Mouse (Mus musculus): ENCODE measurements around the gene Defa34. TPM values are rescaled to one million over a fixed set of nuclear protein-coding genes. Genes with fewer than 3 reads are reported as not detected.
"Not testable (repeated sequence)": the region's sequence is repeated elsewhere in the genome, so short reads cannot be mapped to it uniquely, and the experiment has no call there.

The Defa34 gene
- total RNA-seq (2018; cell fraction: chromatin; rRNA removed) = not detected
- total RNA-seq (2018; cell fraction: cytosol; rRNA removed) = not detected
- not detected for total RNA-seq (2018; cell fraction: nucleus; rRNA removed)
- polyA plus RNA-seq (2018) = not detected in 3 replicates

GRCm38 (mm10) chr8:21665497-21665896, at the start of gene Defa34:
Defa34 (plus strand) TSS chr8:21665797.
- WGBS (ENCODE audit: missing documents) = no CpG with 5 or more reads among the region's 1 CpGs
- not testable (repeated sequence) for H3K36me3 ChIP-seq (ENCODE audit: inconsistent target); H3K4me3 ChIP-seq (ENCODE audit: inconsistent target); H3K27ac ChIP-seq; H3K79me2 ChIP-seq (ENCODE audit: inconsistent target)

GRCm38 (mm10) chr8:21617883-21618282, 47.7 kb upstream of the Defa34 start, which contains the start of gene Defa26:
Defa26 (plus strand) TSS chr8:21618183.
- no CpG with 5 or more reads among the region's 1 CpGs for whole genome bisulfite sequencing (ENCODE audit: missing documents)
- not testable (repeated sequence) for H3K79me2 ChIP-seq (ENCODE audit: inconsistent target); H3K27ac ChIP-seq; H3K4me3 ChIP-seq (ENCODE audit: inconsistent target); H3K36me3 ChIP-seq (ENCODE audit: inconsistent target)

- H3K79me2 ChIP-seq (ENCODE audit: inconsistent target); H3K36me3 ChIP-seq (ENCODE audit: inconsistent target); H3K4me3 ChIP-seq (ENCODE audit: inconsistent target); H3K27ac ChIP-seq: not testable (repeated sequence)
- no CpG with 5 or more reads among the region's 2 CpGs for WGBS (ENCODE audit: missing documents)
Observed at GRCm38 (mm10) chr8:21655480-21655879, 10.1 kb upstream of the Defa34 start, which contains the start of gene Defa17. Defa17 (plus strand) TSS chr8:21655780.

- H3K4me3 ChIP-seq (ENCODE audit: inconsistent target); H3K79me2 ChIP-seq (ENCODE audit: inconsistent target); H3K27ac ChIP-seq; H3K36me3 ChIP-seq (ENCODE audit: inconsistent target): not testable (repeated sequence)
- 88% methylated on average over 1 of the region's 2 CpGs for WGBS (ENCODE audit: missing documents)
Observed at GRCm38 (mm10) chr8:21703545-21703944, 37.9 kb downstream of the Defa34 start, which contains the start of gene AY761184. AY761184 (minus strand) TSS chr8:21703645.

Other genes starting within 250 kb of the Defa34 start
- not detected in 3 replicates for gene Defa36, start 238.4 kb upstream of the Defa34 start, polyA plus RNA-seq (2018)
- not detected in 3 replicates for gene Gm7849, start 209.2 kb upstream of the Defa34 start, polyA plus RNA-seq (2018)
- gene Defa20, start 156.5 kb upstream of the Defa34 start, polyA plus RNA-seq (2018) = not detected in 3 replicates
- not detected in 3 replicates for gene Defa32, start 136.8 kb upstream of the Defa34 start, polyA plus RNA-seq (2018)
- gene Defa37, start 100.4 kb upstream of the Defa34 start, polyA plus RNA-seq (2018) = not detected in 3 replicates
- not detected in 3 replicates for gene Defa28, start 82.8 kb upstream of the Defa34 start, polyA plus RNA-seq (2018)
- gene Gm7861, start 71.3 kb upstream of the Defa34 start, polyA plus RNA-seq (2018) = not detected in 3 replicates
- not detected in 3 replicates for gene Defa26, start 47.6 kb upstream of the Defa34 start, polyA plus RNA-seq (2018)
- not detected in 3 replicates for gene Defa17, start 10.0 kb upstream of the Defa34 start, polyA plus RNA-seq (2018)
- gene AY761184, start 37.8 kb downstream of the Defa34 start, polyA plus RNA-seq (2018) = not detected in 3 replicates
- gene Defa24, start 68.7 kb downstream of the Defa34 start, polyA plus RNA-seq (2018) = not detected in 3 replicates
- gene Defb50, start 157.7 kb downstream of the Defa34 start, polyA plus RNA-seq (2018) = not detected in 3 replicates
- gene Defb2, start 174.1 kb downstream of the Defa34 start, polyA plus RNA-seq (2018) = not detected in 3 replicates
- gene Defb10, start 193.1 kb downstream of the Defa34 start, polyA plus RNA-seq (2018) = not detected in 3 replicates
- not detected in 3 replicates for gene Defb9, start 219.6 kb downstream of the Defa34 start, polyA plus RNA-seq (2018)
- not detected in 3 replicates for gene Defb11, start 240.6 kb downstream of the Defa34 start, polyA plus RNA-seq (2018)